Mouse (Mus musculus): ENCODE results near the gene Ehf. TPM values are rescaled to one million over a fixed set of nuclear protein-coding genes. Genes with fewer than 3 reads are reported as not detected.

The Ehf gene
- polyA plus RNA-seq, 1 experiment from 2014 or later = 0.09 TPM

DNA sequence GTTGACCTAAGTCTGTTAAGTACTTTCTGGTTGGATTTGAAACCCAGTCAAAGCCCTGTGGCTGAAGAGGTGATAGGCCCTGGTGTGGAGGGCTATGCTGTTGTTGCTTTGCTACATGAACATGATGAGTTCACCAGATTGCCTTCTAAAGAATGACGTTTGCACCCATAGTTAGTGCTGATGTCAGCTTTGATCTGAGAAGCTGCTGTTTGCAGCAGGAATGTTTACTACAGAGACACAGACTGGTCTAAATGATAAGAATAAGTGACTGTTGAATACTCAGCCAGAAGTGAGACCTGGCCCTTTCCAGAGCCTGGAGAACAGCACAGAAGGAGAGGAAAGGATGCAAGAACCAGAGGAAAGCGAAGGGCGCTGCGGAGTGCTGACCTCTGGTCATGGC, 25.7 kb upstream of the Ehf start:
- ATAC-seq (ENCODE audit: extremely low read depth, insufficient number of reproducible peaks, low FRiP score, low TSS enrichment) = no peak
- Histone ChIP-seq H3K9ac (no peak overlapping the region), H3K9me3 (no peaks in the 10 kb centered on the region), H3K36me3 (no peaks in the 10 kb centered on the region), H3K27me3 (replicated peaks) (peaks cover 11% of the 10 kb centered on the region), H3K4me3 (no peak overlapping the region), H3K27ac (replicated peaks) (no peak overlapping the region), H3K4me2 (no peak overlapping the region), H3K4me1 (peaks cover 13% of the 10 kb centered on the region)
- WGBS = 60% methylated on average over 4 of the region's 4 CpGs

- Histone ChIP-seq H3K9me3 (no peaks in the 10 kb centered on the region), H3K4me1 (peaks cover 13% of the 10 kb centered on the region), H3K27ac (replicated peaks) (no peak overlapping the region), H3K9ac (no peak overlapping the region), H3K36me3 (no peaks in the 10 kb centered on the region), H3K27me3 (replicated peaks) (peaks cover 13% of the 10 kb centered on the region), H3K4me3 (no peak overlapping the region), H3K4me2 (no peak overlapping the region)
- no peak for ATAC-seq (ENCODE audit: extremely low read depth, insufficient number of reproducible peaks, low FRiP score, low TSS enrichment)
- 53% methylated on average over 7 of the region's 7 CpGs for WGBS
Observed at GRCm38 (mm10) chr2:103325301-103326048, 22.4 kb upstream of the Ehf start.

DNA sequence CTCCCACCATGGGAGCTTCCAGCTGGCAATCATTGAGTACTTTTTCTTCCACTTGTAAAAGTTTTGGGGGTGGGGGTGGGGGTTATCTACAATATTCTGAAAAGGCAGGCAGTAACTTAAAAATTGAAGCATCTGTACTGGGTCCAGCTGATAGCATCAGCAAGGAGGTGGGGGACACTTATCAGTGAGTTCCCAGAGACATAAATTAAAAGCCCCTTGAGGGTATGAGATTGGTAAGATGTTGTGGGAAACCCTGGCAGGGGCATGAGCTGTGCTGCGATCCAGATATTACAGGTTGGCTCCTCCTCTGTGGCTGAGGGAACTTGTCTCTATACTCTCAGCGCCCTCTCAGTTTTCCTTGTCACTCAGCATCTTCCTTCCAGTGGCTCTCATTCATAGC, 21.2 kb upstream of the Ehf start:
- Histone ChIP-seq H3K9me3 (no peaks in the 10 kb centered on the region), H3K4me2 (no peak overlapping the region), H3K9ac (no peak overlapping the region), H3K27ac (replicated peaks) (no peak overlapping the region), H3K4me3 (no peak overlapping the region), H3K36me3 (no peaks in the 10 kb centered on the region), H3K4me1 (peaks cover 13% of the 10 kb centered on the region), H3K27me3 (replicated peaks) (peaks cover 13% of the 10 kb centered on the region)
- no peak for ATAC-seq (ENCODE audit: extremely low read depth, insufficient number of reproducible peaks, low FRiP score, low TSS enrichment)
- 71% methylated on average over 2 of the region's 2 CpGs for WGBS

DNA sequence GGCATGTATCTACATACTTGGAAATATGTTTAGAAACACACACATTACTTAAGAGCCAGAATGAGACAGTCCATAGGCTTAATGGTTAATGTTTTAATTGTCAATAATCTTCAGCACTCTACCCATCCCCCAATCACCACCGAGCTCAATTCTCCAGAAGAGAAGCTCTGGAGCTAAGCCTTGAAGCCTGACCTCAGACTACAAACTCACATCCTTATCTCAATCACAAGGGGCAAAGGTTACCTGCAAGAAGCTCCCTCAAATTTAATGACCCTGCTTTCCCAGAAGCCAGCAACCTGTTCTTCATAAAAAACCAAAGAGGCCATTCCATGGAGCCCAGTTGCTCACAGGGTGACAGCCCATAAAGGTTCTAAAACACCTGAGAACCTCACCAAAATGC, 19.1 kb upstream of the Ehf start:
- Histone ChIP-seq H3K36me3 (no peaks in the 10 kb centered on the region), H3K9me3 (no peaks in the 10 kb centered on the region), H3K9ac (no peak overlapping the region), H3K27me3 (replicated peaks) (peaks cover 13% of the 10 kb centered on the region), H3K4me3 (no peak overlapping the region), H3K27ac (replicated peaks) (no peak overlapping the region), H3K4me2 (no peak overlapping the region), H3K4me1 (peaks cover 13% of the 10 kb centered on the region)
- WGBS = 39% methylated on average over 1 of the region's 1 CpGs
- ATAC-seq (ENCODE audit: extremely low read depth, insufficient number of reproducible peaks, low FRiP score, low TSS enrichment) = no peak

DNA sequence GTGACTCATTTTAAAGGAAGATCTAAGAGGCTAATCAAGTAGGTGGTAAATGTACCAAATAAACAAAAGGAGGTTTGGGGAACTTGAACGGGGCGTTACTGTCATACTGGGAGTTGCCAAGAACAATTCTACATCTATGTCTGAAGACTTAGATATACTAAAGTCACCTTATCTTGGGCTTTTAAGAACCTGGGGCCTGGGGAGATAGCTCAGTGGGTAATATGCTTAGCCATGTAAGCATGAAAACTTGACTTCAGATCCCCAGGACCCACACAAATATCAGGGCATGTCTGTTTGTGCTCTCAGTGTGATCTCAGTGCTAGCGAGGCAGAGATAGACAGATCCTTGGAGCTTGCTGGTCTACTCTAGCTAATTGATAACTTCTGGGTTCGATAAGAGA, 18.6 kb upstream of the Ehf start:
- Histone ChIP-seq H3K4me1 (peaks cover 13% of the 10 kb centered on the region), H3K4me2 (no peak overlapping the region), H3K27ac (replicated peaks) (no peak overlapping the region), H3K4me3 (no peak overlapping the region), H3K36me3 (no peaks in the 10 kb centered on the region), H3K9ac (no peak overlapping the region), H3K27me3 (replicated peaks) (peaks cover 13% of the 10 kb centered on the region), H3K9me3 (no peaks in the 10 kb centered on the region)
- ATAC-seq (ENCODE audit: extremely low read depth, insufficient number of reproducible peaks, low FRiP score, low TSS enrichment) = no peak
- WGBS = 74% methylated on average over 4 of the region's 4 CpGs

- Histone ChIP-seq H3K4me1 (no peaks in the 10 kb centered on the region), H3K27ac (replicated peaks) (no peak overlapping the region), H3K27me3 (replicated peaks) (peaks cover 12% of the 10 kb centered on the region), H3K4me2 (no peak overlapping the region), H3K4me3 (no peak overlapping the region), H3K9ac (no peak overlapping the region), H3K36me3 (no peaks in the 10 kb centered on the region), H3K9me3 (no peaks in the 10 kb centered on the region)
- ATAC-seq (ENCODE audit: extremely low read depth, insufficient number of reproducible peaks, low FRiP score, low TSS enrichment) = no peak
- 82% methylated on average over 4 of the region's 4 CpGs for WGBS
Observed at GRCm38 (mm10) chr2:103314002-103314401, 10.9 kb upstream of the Ehf start.

DNA sequence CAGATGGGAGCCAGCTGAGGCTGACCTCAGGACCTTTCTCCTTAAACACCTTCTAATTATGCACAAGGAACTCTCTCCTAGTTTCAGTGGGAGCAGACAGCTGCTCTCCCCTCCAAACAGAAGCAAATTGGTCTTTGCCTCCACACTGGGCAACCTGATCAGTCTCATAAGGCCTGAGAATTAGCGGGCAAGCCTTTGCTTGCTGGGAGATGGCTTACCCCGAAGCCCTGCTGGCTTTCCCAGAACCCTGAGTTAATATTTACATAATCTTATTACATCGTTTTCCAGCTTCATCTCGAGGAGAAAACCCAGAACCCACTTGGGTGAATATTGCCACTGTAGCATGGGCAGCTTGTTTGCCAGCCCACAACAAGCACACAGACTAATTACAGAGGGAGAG, 9.6 kb upstream of the Ehf start:
- Histone ChIP-seq H3K4me1 (no peaks in the 10 kb centered on the region), H3K27me3 (replicated peaks) (peaks cover 20% of the 10 kb centered on the region), H3K4me2 (no peak overlapping the region), H3K36me3 (no peaks in the 10 kb centered on the region), H3K4me3 (no peak overlapping the region), H3K9me3 (no peaks in the 10 kb centered on the region), H3K27ac (replicated peaks) (no peak overlapping the region), H3K9ac (no peak overlapping the region)
- 39% methylated on average over 4 of the region's 4 CpGs for WGBS
- ATAC-seq (ENCODE audit: extremely low read depth, insufficient number of reproducible peaks, low FRiP score, low TSS enrichment) = no peak

DNA sequence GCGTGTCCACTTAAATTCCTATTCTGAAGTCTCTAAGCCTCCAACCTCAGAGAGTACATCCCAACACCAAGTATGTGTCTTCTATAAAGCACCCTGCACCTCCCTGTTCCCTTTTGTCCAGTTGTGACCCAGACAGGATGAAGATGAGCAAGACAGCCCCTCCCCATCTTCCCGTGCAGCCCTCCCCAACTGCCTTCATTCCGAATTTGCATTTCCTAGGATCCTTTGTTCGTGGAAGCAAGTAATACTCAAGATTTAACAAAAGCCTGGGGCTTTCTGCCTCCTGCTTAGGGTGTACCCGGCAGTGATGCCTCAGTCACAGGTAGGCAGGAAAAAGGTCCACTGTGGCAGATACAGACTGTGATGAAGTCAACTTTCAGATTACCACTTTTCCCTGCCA, 7.6 kb upstream of the Ehf start:
- Histone ChIP-seq H3K27me3 (replicated peaks) (peaks cover 20% of the 10 kb centered on the region), H3K27ac (replicated peaks) (no peak overlapping the region), H3K4me3 (no peak overlapping the region), H3K36me3 (no peaks in the 10 kb centered on the region), H3K9ac (no peak overlapping the region), H3K4me2 (no peak overlapping the region), H3K9me3 (no peaks in the 10 kb centered on the region), H3K4me1 (no peaks in the 10 kb centered on the region)
- 52% methylated on average over 5 of the region's 5 CpGs for WGBS
- no peak for ATAC-seq (ENCODE audit: extremely low read depth, insufficient number of reproducible peaks, low FRiP score, low TSS enrichment)

DNA sequence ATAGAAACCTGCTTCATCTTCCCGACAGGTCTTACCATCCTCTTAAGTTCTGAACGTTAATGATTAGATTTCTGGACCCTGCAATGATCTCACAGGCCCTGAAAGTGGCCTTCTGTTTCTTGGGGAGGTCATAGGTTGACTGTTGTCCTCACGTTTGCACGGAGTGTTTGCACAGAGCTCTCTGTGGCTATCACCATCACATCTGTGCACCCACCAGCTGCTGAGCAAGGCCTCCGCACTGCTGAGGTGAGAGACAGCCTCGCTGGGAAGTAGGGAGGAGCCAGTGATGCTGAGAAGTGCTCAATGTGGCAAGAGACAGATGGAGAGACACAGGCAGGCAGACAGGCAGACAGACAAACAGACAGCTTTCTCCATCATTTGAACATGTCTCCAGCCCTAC, 3.6 kb upstream of the Ehf start:
- H3K4me2 ChIP-seq = no peak overlapping the region
- no peaks in the 10 kb centered on the region for H3K36me3 ChIP-seq
- H3K4me3 ChIP-seq = no peak overlapping the region
- peaks cover 8% of the 10 kb centered on the region for H3K4me1 ChIP-seq
- H3K27ac ChIP-seq (replicated peaks) = no peak overlapping the region
- H3K27me3 ChIP-seq (replicated peaks) = peaks cover 27% of the 10 kb centered on the region
- 25% methylated on average over 6 of the region's 6 CpGs for WGBS
- H3K9ac ChIP-seq = no peak overlapping the region
- H3K9me3 ChIP-seq = no peaks in the 10 kb centered on the region
- ATAC-seq (ENCODE audit: extremely low read depth, insufficient number of reproducible peaks, low FRiP score, low TSS enrichment) = no peak

DNA sequence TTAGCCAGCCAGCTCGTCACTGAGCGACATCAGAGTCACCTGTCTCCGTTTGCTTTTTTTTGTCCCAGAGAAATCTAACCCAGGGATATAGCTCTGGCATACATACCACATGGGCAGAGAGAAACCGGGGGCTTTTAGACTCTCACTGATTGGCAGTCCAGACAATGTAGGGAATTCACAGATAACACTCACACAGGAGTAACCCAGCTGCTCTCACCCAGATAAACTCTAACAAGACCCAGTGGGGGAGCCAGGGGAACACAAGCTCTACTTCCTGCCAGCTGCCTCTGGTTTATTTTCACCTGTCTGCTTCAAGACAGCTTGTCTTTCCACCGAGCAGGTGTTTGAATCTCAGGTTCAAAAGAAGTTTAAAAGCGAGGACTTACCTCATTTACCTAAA, 409 bp downstream of the Ehf start:
- ATAC-seq (ENCODE audit: extremely low read depth, insufficient number of reproducible peaks, low FRiP score, low TSS enrichment) = no peak
- no peak overlapping the region for H3K9ac ChIP-seq
- 25% methylated on average over 6 of the region's 6 CpGs for WGBS
- H3K4me2 ChIP-seq = no peak overlapping the region
- H3K4me1 ChIP-seq = peaks cover 18% of the 10 kb centered on the region
- H3K9me3 ChIP-seq = no peaks in the 10 kb centered on the region
- no peak overlapping the region for H3K27ac ChIP-seq (replicated peaks)
- H3K4me3 ChIP-seq = no peak overlapping the region
- no peaks in the 10 kb centered on the region for H3K36me3 ChIP-seq
- H3K27me3 ChIP-seq (replicated peaks) = peaks cover 14% of the 10 kb centered on the region

GRCm38 (mm10) chr2:103298711-103299463, 4.2 kb downstream of the Ehf start:
- no peaks in the 10 kb centered on the region for H3K9me3 ChIP-seq
- no peak overlapping the region for H3K27ac ChIP-seq (replicated peaks)
- peak overlapping the region; percentile 52 for H3K4me2 ChIP-seq
- ATAC-seq (ENCODE audit: extremely low read depth, insufficient number of reproducible peaks, low FRiP score, low TSS enrichment) = no peak
- 14% methylated on average over 13 of the region's 13 CpGs for WGBS
- peak overlapping the region; percentile 3; the same call in 1 of the 2 replicates for H3K9ac ChIP-seq
- no peak overlapping the region for H3K4me3 ChIP-seq
- H3K36me3 ChIP-seq = no peaks in the 10 kb centered on the region
- peaks cover 22% of the 10 kb centered on the region for H3K4me1 ChIP-seq
- H3K27me3 ChIP-seq (replicated peaks) = peaks cover 15% of the 10 kb centered on the region

- WGBS = 15% methylated on average over 3 of the region's 3 CpGs
- Histone ChIP-seq H3K9ac (no peak overlapping the region), H3K4me1 (peaks cover 20% of the 10 kb centered on the region), H3K4me3 (no peak overlapping the region), H3K4me2 (no peak overlapping the region), H3K9me3 (no peaks in the 10 kb centered on the region), H3K36me3 (no peaks in the 10 kb centered on the region), H3K27me3 (replicated peaks) (peaks cover 3% of the 10 kb centered on the region), H3K27ac (replicated peaks) (no peak overlapping the region)
- ATAC-seq (ENCODE audit: extremely low read depth, insufficient number of reproducible peaks, low FRiP score, low TSS enrichment) = no peak
Observed at GRCm38 (mm10) chr2:103294526-103294925, 8.6 kb downstream of the Ehf start.
